Mouse (Mus musculus) lung, postnatal 36 days (tissue): ENCODE results near the gene Lpar5.

ENCODE experiments used
- DNase-seq: peaks from one replicate; pipeline ENCODE4 v3.0.0; 2022; ENCODE audit warnings: mixed read lengths

The Lpar5 gene

DNA sequence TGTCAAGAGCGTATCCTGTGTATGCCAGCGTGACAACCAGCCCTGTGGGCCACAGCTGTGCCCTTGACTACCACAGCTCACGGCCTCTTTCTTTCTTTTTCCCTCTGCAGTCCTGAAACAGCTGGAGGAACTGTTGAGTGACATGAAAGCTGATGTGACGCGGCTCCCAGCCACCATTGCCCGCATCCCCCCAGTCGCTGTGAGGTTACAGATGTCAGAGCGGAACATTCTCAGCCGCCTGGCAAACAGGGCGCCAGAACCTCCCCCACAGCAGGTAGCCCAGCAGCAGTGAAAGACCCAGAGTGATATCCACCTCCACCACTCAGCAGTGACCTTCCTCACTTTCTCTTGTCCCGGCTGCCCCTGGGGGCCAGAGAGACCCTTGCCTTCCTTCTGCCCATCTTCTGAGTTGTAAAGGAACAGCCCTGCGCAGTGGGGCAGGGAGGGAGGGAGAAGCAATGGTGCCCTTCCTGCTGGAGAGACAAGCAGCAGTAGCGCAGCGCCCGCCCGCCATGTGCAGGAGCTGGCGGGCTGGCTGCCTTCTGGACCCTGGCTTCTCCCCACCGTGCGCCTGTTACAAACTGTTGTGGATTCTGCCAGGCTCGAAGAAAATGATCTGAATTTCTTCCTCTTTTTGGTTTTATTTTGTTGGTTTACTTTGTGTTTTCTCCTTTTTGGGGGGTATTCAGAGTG lies 62.1 kb downstream of the Lpar5 start:
- no peak for DNase-seq

DNA sequence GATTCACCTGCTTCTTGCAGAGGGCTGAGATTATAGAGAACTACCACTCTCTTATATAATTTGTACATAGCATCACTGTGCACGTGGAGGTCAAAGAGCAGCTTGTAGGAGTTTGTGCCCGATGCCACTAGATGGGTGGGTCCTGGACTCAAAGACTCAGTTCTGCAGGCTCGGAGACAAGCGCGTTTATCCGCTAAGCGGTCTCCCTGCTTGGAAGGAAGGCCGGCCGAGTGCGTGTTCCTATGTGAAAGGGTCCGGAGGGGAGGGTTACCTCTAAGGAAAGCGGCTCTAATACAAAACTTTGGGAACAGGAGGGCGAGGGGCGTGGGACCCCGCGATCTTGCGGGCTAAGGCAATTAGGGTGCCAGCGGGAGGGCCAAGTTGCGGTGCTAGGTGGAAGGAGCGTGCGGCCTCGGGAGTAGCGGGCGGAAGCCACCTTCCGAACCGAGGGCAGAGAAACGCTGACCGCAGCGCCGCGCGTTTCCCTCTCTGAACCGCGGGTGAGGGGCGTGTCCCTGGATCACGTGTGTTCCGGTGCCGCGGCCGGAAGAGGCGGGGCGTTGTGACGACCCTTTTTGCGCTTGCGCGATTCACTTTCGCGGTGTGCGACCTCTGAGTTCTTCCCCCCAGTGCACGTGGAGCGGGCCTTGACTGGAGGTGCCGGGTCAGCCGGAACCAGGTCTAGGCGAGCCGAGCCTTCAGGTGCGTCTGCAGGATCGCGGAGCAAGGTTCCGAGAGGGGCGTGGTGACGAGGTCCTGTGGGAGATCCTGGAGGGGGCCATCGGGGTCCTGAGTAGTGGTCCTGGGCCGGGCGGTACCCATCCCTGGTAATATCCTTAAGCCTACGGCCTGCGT lies 63.8 kb downstream of the Lpar5 start, which contains the start of gene Nop2:
TSS of gene Nop2 (plus strand) at position 608 of the 855 bp plus-strand sequence.
- DNase-seq, result peak; percentile 90
